Mouse (Mus musculus): ENCODE data around the gene Cpne5. TPM values are rescaled to one million over a fixed set of nuclear protein-coding genes. Genes with fewer than 3 reads are reported as not detected.

The Cpne5 gene
- total and polyA plus RNA-seq, 2 experiments from 2014 or later: 3.6 to 8.4 TPM

- no peak overlapping the region for H3K9ac ChIP-seq (replicated peaks; ENCODE audit: low read depth, low read length)
- no peaks in the 10 kb centered on the region for H3K9me3 ChIP-seq (replicated peaks; ENCODE audit: control insufficient read depth, low read length)
- DNase-seq (ENCODE audit: low spot score) (no peak), ATAC-seq (ENCODE audit: insufficient read depth, low read depth) (no peak)
- TF ChIP-seq CTCF (IDR thresholded peaks at IDR 0.05; ENCODE audit: low read depth): no peak
- no peak for TF ChIP-seq EP300 (IDR thresholded peaks at IDR 0.05; ENCODE audit: low read depth)
- no peaks in the 10 kb centered on the region for H3K4me1 ChIP-seq (ENCODE audit: control insufficient read depth, insufficient read depth)
- H3K27ac ChIP-seq (ENCODE audit: low read depth): no peak overlapping the region
- H3K27me3 ChIP-seq (ENCODE audit: control insufficient read depth, insufficient read depth, low read length): no peaks in the 10 kb centered on the region
- H3K36me3 ChIP-seq (replicated peaks; ENCODE audit: control insufficient read depth, insufficient read depth, low read length): no peaks in the 10 kb centered on the region
- H3K4me3 ChIP-seq (ENCODE audit: low read depth, low read length): no peak overlapping the region
- no peak overlapping the region for H3K4me2 ChIP-seq (ENCODE audit: low read depth, low read length)
- WGBS: 61% methylated on average over 10 of the region's 10 CpGs
These were observed 50.7 kb downstream of the Cpne5 start for GRCm38 (mm10) chr17:29186989-29187859.

GRCm38 (mm10) chr17:29185376-29186046, 52.5 kb downstream of the Cpne5 start:
- Histone ChIP-seq H3K4me1 (ENCODE audit: control insufficient read depth, insufficient read depth) (no peaks in the 10 kb centered on the region), H3K4me2 (ENCODE audit: low read depth, low read length) (no peak overlapping the region), H3K27ac (ENCODE audit: low read depth) (no peak overlapping the region), H3K27me3 (ENCODE audit: control insufficient read depth, insufficient read depth, low read length) (no peaks in the 10 kb centered on the region), H3K9me3 (replicated peaks; ENCODE audit: control insufficient read depth, low read length) (no peaks in the 10 kb centered on the region), H3K9ac (replicated peaks; ENCODE audit: low read depth, low read length) (no peak overlapping the region), H3K36me3 (replicated peaks; ENCODE audit: control insufficient read depth, insufficient read depth, low read length) (no peaks in the 10 kb centered on the region), H3K4me3 (ENCODE audit: low read depth, low read length) (no peak overlapping the region)
- no peak for DNase-seq (ENCODE audit: low spot score)
- no peak for ATAC-seq (ENCODE audit: insufficient read depth, low read depth)
- no peak for TF ChIP-seq EP300 (IDR thresholded peaks at IDR 0.05; ENCODE audit: low read depth)
- TF ChIP-seq CTCF (IDR thresholded peaks at IDR 0.05; ENCODE audit: low read depth): no peak
- WGBS: 62% methylated on average over 7 of the region's 7 CpGs

GRCm38 (mm10) chr17:29183162-29183561, 54.8 kb downstream of the Cpne5 start:
- Histone ChIP-seq H3K36me3 (replicated peaks; ENCODE audit: control insufficient read depth, insufficient read depth, low read length) (no peaks in the 10 kb centered on the region), H3K9ac (replicated peaks; ENCODE audit: low read depth, low read length) (no peak overlapping the region), H3K9me3 (replicated peaks; ENCODE audit: control insufficient read depth, low read length) (no peaks in the 10 kb centered on the region), H3K27me3 (ENCODE audit: control insufficient read depth, insufficient read depth, low read length) (no peaks in the 10 kb centered on the region), H3K4me2 (ENCODE audit: low read depth, low read length) (no peak overlapping the region), H3K4me1 (ENCODE audit: control insufficient read depth, insufficient read depth) (no peaks in the 10 kb centered on the region), H3K27ac (ENCODE audit: low read depth) (no peak overlapping the region), H3K4me3 (ENCODE audit: low read depth, low read length) (no peak overlapping the region)
- TF ChIP-seq CTCF (IDR thresholded peaks at IDR 0.05; ENCODE audit: low read depth) (no peak), EP300 (IDR thresholded peaks at IDR 0.05; ENCODE audit: low read depth) (no peak)
- no peak for DNase-seq (ENCODE audit: low spot score)
- no peak for ATAC-seq (ENCODE audit: insufficient read depth, low read depth)
- WGBS: 59% methylated on average over 11 of the region's 11 CpGs

GRCm38 (mm10) chr17:29181751-29182150, 56.2 kb downstream of the Cpne5 start:
- Histone ChIP-seq H3K9ac (replicated peaks; ENCODE audit: low read depth, low read length) (no peak overlapping the region), H3K4me2 (ENCODE audit: low read depth, low read length) (no peak overlapping the region), H3K9me3 (replicated peaks; ENCODE audit: control insufficient read depth, low read length) (no peaks in the 10 kb centered on the region), H3K27ac (ENCODE audit: low read depth) (no peak overlapping the region), H3K27me3 (ENCODE audit: control insufficient read depth, insufficient read depth, low read length) (no peaks in the 10 kb centered on the region), H3K4me1 (ENCODE audit: control insufficient read depth, insufficient read depth) (0 out of 2 replicates have a peak, but pooled peaks cover 3% of the 10 kb centered on the region), H3K4me3 (ENCODE audit: low read depth, low read length) (no peak overlapping the region), H3K36me3 (replicated peaks; ENCODE audit: control insufficient read depth, insufficient read depth, low read length) (no peaks in the 10 kb centered on the region)
- WGBS: 68% methylated on average over 5 of the region's 5 CpGs
- TF ChIP-seq CTCF (IDR thresholded peaks at IDR 0.05; ENCODE audit: low read depth) (no peak), EP300 (IDR thresholded peaks at IDR 0.05; ENCODE audit: low read depth) (no peak)
- ATAC-seq (ENCODE audit: insufficient read depth, low read depth): no peak
- DNase-seq (ENCODE audit: low spot score): no peak

- H3K9me3 ChIP-seq (replicated peaks; ENCODE audit: control insufficient read depth, low read length): no peaks in the 10 kb centered on the region
- H3K27me3 ChIP-seq (ENCODE audit: control insufficient read depth, insufficient read depth, low read length): no peaks in the 10 kb centered on the region
- H3K9ac ChIP-seq (replicated peaks; ENCODE audit: low read depth, low read length): no peak overlapping the region
- H3K4me1 ChIP-seq (ENCODE audit: control insufficient read depth, insufficient read depth): peaks cover 8% of the 10 kb centered on the region
- TF ChIP-seq EP300 (IDR thresholded peaks at IDR 0.05; ENCODE audit: low read depth) (no peak), CTCF (IDR thresholded peaks at IDR 0.05; ENCODE audit: low read depth) (no peak)
- ATAC-seq (ENCODE audit: insufficient read depth, low read depth): no peak
- no peak overlapping the region for H3K4me2 ChIP-seq (ENCODE audit: low read depth, low read length)
- H3K4me3 ChIP-seq (ENCODE audit: low read depth, low read length): no peak overlapping the region
- 55% methylated on average over 4 of the region's 4 CpGs for WGBS
- H3K36me3 ChIP-seq (replicated peaks; ENCODE audit: control insufficient read depth, insufficient read depth, low read length): no peaks in the 10 kb centered on the region
- no peak for DNase-seq (ENCODE audit: low spot score)
- H3K27ac ChIP-seq (ENCODE audit: low read depth): no peak overlapping the region
These were observed 57.4 kb downstream of the Cpne5 start for GRCm38 (mm10) chr17:29180406-29181127.
